Mouse (Mus musculus): Measurements from ENCODE around the gene Ccnyl1.

DNA sequence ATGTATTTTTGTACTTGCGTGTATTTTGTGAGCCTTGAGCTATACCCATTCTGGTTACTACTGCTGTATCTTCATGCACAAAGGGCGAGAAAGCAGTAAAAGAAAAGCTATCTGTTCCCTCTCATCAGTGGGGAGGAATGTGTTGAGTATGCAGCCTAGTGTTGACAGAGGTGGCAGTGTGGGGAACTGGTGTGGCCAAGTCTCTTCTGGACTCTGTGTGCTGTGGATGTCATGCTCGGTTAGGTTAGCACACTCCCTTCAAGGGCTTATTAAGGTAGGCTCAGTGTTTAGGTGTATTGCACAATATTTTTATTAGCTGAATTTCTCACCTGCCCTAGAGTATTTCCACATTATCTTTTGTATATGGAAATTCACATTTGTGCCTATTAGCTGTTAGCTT, 11.5 kb downstream of the Ccnyl1 start:
- TF ChIP-seq CTCF (IDR thresholded peaks at IDR 0.05; ENCODE audit: low read depth, low read length): no peak
- no peak for TF ChIP-seq GATA1 (IDR thresholded peaks at IDR 0.05; ENCODE audit: borderline replicate concordance, low read length)
- TF ChIP-seq POLR2AphosphoS5 (IDR thresholded peaks at IDR 0.05; ENCODE audit: insufficient replicate concordance, low read depth, low read length): no peak
- TF ChIP-seq TAL1 (conservative IDR thresholded peaks at IDR 0.05; ENCODE audit: low read depth, low read length): no peak
- TF ChIP-seq GATA2 (IDR thresholded peaks at IDR 0.05; ENCODE audit: borderline replicate concordance, low read depth, low read length): no peak

Measured in G1E (cell line).